Mouse (Mus musculus): ENCODE measurements around the gene Srms. TPM values are rescaled to one million over a fixed set of nuclear protein-coding genes. Genes with fewer than 3 reads are reported as not detected.

The Srms gene
- total and polyA plus RNA-seq, 3 experiments: 0.04 TPM; not detected in 2

DNA sequence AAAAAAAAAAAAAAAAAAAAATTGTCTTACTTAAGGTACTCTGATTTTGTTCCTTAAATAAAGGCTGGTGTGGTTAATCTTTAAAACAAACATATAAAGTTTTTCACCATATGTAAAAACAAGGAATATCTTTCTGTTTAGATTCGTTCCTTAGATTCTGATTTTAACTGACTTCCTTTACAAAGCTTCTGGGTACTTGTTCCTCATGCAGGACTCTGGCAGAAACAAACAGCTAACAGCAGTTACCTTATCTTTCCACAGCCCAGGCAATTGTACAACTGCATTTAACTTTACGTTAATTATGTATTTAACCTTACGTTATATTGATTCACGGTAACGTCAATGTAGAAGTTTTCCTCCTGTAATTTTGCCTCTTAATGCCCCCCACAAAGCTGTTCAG is 46.5 kb downstream of the Srms start:
- no peaks in the 10 kb centered on the region for H3K79me2 ChIP-seq (ENCODE audit: control insufficient read depth, insufficient read depth, low read length, poor library complexity)
- H3K9ac ChIP-seq (ENCODE audit: control insufficient read depth, low read depth, low read length, poor library complexity, severe bottlenecking): peak overlapping the region; percentile 42
- peak; percentile 52 for DNase-seq (ENCODE audit: low read depth, low spot score)
- peaks cover 0 to 2% of the 10 kb centered on the region in 2 experiments; a peak in 2 of 4 replicates for H3K27me3 ChIP-seq (ENCODE audit: control insufficient read depth in 1 of 2, insufficient read depth in 2 of 2, low read length in 2 of 2)
- H3K27ac ChIP-seq (ENCODE audit: control insufficient read depth, low read depth, low read length): peak overlapping the region; percentile 57
- H3K4me1 ChIP-seq (ENCODE audit: control insufficient read depth in 1 of 2, insufficient read depth in 2 of 2, low read length in 2 of 2): peaks cover 8 to 14% of the 10 kb centered on the region in 2 experiments
- peaks cover 0 to 9% of the 10 kb centered on the region in 2 experiments; a peak in 2 of 4 replicates for H3K36me3 ChIP-seq (ENCODE audit: control insufficient read depth in 1 of 2, insufficient read depth in 2 of 2, low read length in 2 of 2)
- H3K9me3 ChIP-seq (replicated peaks; ENCODE audit: insufficient read depth, low read length): no peaks in the 10 kb centered on the region
- H3K4me3 ChIP-seq (ENCODE audit: control insufficient read depth in 1 of 2, insufficient read depth in 1 of 2, low read depth in 2 of 2, low read length in 2 of 2): peak overlapping the region; percentile 17; a peak in 1 of 4 replicates
- TF ChIP-seq EP300 (IDR thresholded peaks at IDR 0.05; ENCODE audit: low read depth in 1 of 2, low read length in 2 of 2) (peak; percentile 61 to 78), BHLHE40 (IDR thresholded peaks at IDR 0.05; ENCODE audit: borderline replicate concordance, low read depth, low read length) (0 out of 2 replicates have a peak, but pooled peaks have one; percentile 7), MYB (IDR thresholded peaks at IDR 0.05; ENCODE audit: low read depth, low read length) (peak; percentile 73), TBP (IDR thresholded peaks at IDR 0.05; ENCODE audit: low read depth, low read length) (peak; percentile 39; the same call in 1 of the 2 replicates), SIN3A (IDR thresholded peaks at IDR 0.05; ENCODE audit: low read length) (peak; percentile 53), POLR2A (IDR thresholded peaks at IDR 0.05; ENCODE audit: control insufficient read depth in 1 of 2, insufficient read depth in 1 of 2, low read depth in 1 of 2, low read length in 2 of 2, poor library complexity in 1 of 2) (no peak), SMC3 (IDR thresholded peaks at IDR 0.05; ENCODE audit: low read depth, low read length) (no peak), GATA1 (IDR thresholded peaks at IDR 0.05; ENCODE audit: low read depth, low read length) (peak; percentile 64), HCFC1 (IDR thresholded peaks at IDR 0.05; ENCODE audit: low read depth, low read length) (0 out of 2 replicates have a peak, but pooled peaks have one; percentile 19), RCOR1 (IDR thresholded peaks at IDR 0.05; ENCODE audit: low read depth, low read length) (peak; percentile 68), POLR2AphosphoS5 (IDR thresholded peaks at IDR 0.05; ENCODE audit: borderline replicate concordance, low read depth, low read length) (no peak), TCF12 (IDR thresholded peaks at IDR 0.05; ENCODE audit: low read depth, low read length) (no peak; the same call in 1 of the 2 replicates), ELF1 (IDR thresholded peaks at IDR 0.05; ENCODE audit: low read depth, low read length) (peak; percentile 75), ETS1 (IDR thresholded peaks at IDR 0.05; ENCODE audit: low read depth, low read length) (peak; percentile 40; the same call in 1 of the 2 replicates), NELFE (IDR thresholded peaks at IDR 0.05; ENCODE audit: low read depth, low read length) (peak; percentile 32; the same call in 1 of the 2 replicates), GABPA (IDR thresholded peaks at IDR 0.05; ENCODE audit: low read depth, low read length) (no peak)

GRCm38 (mm10) chr2:181160821-181161220 is 52.2 kb downstream of the Srms start:
- no peak for DNase-seq (ENCODE audit: low read depth, low spot score)
- Histone ChIP-seq H3K79me2 (ENCODE audit: control insufficient read depth, insufficient read depth, low read length, poor library complexity) (no peaks in the 10 kb centered on the region), H3K27ac (ENCODE audit: control insufficient read depth, low read depth, low read length) (no peak overlapping the region), H3K27me3 (ENCODE audit: control insufficient read depth in 1 of 2, insufficient read depth in 2 of 2, low read length in 2 of 2) (peaks cover 0 to 2% of the 10 kb centered on the region in 2 experiments; a peak in 1 of 4 replicates), H3K4me3 (ENCODE audit: control insufficient read depth in 1 of 2, insufficient read depth in 1 of 2, low read depth in 2 of 2, low read length in 2 of 2) (no peak overlapping the region), H3K4me1 (ENCODE audit: control insufficient read depth in 1 of 2, insufficient read depth in 2 of 2, low read length in 2 of 2) (peaks cover under 1 to 4% of the 10 kb centered on the region in 2 experiments; a peak in 2 of 4 replicates), H3K36me3 (ENCODE audit: control insufficient read depth in 1 of 2, insufficient read depth in 2 of 2, low read length in 2 of 2) (no peaks in the 10 kb centered on the region), H3K9me3 (replicated peaks; ENCODE audit: insufficient read depth, low read length) (no peaks in the 10 kb centered on the region), H3K9ac (ENCODE audit: control insufficient read depth, low read depth, low read length, poor library complexity, severe bottlenecking) (no peak overlapping the region)
- TF ChIP-seq POLR2A (IDR thresholded peaks at IDR 0.05; ENCODE audit: control insufficient read depth in 1 of 2, insufficient read depth in 1 of 2, low read depth in 1 of 2, low read length in 2 of 2, poor library complexity in 1 of 2): no peak
- no peak for TF ChIP-seq USF1 (IDR thresholded peaks at IDR 0.05; ENCODE audit: low read depth, low read length)
- no peak for TF ChIP-seq SIN3A (IDR thresholded peaks at IDR 0.05; ENCODE audit: low read length)
- no peak for TF ChIP-seq BHLHE40 (IDR thresholded peaks at IDR 0.05; ENCODE audit: borderline replicate concordance, low read depth, low read length)
- TF ChIP-seq MYC (IDR thresholded peaks at IDR 0.05; ENCODE audit: low read depth, low read length): no peak
- TF ChIP-seq MAFK (IDR thresholded peaks at IDR 0.05; ENCODE audit: borderline replicate concordance, low read depth, low read length): no peak
- TF ChIP-seq KAT2A (conservative IDR thresholded peaks at IDR 0.05; ENCODE audit: low read depth, low read length): no peak
- no peak for TF ChIP-seq SMC3 (IDR thresholded peaks at IDR 0.05; ENCODE audit: low read depth, low read length)
- TF ChIP-seq USF2 (IDR thresholded peaks at IDR 0.05; ENCODE audit: borderline replicate concordance in 1 of 2, insufficient read depth in 1 of 2, low read depth in 1 of 2, low read length in 2 of 2): no peak
- TF ChIP-seq POLR2AphosphoS5 (IDR thresholded peaks at IDR 0.05; ENCODE audit: borderline replicate concordance, low read depth, low read length): no peak

All from MEL (cell line).